Mouse (Mus musculus): ENCODE results near the gene Rassf8. TPM values are rescaled to one million over a fixed set of nuclear protein-coding genes. Genes with fewer than 3 reads are reported as not detected.
A peak's percentile ranks its signal among the peaks of the same experiment; 100 is the strongest.

Gene Rassf8
- polyA plus RNA-seq, 1 experiment from 2014 or later, result 15.7 TPM

DNA sequence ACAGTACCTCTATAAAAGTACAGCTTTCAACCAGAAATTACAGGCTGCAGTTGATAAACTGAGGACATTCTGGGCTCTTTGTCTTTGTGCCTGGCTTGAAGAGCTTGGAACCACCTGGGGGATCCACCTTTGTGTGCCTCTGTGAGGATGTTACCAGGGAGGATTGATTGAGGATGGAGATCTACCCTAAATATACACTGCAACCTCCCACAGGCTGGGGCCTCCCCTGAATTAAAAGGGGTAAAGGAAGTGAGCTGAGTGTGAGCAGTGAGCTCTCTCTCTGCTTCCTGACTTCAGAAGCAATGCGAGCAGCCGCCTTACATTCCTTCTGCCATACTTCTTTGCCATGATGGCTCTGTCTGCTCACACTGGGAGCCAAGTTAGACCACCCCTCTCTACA is 10.4 kb upstream of the Rassf8 start:
- Histone ChIP-seq H3K4me2 (ENCODE audit: low read length) (no peak overlapping the region), H3K4me3 (ENCODE audit: control insufficient read depth in 1 of 2, insufficient read depth in 1 of 2, low read depth in 1 of 2, low read length in 2 of 2) (no peak overlapping the region), H3K27me3 (ENCODE audit: control insufficient read depth, insufficient read depth, low read length) (no peaks in the 10 kb centered on the region), H3K9me3 (ENCODE audit: control insufficient read depth, low read length) (no peaks in the 10 kb centered on the region), H3K27ac (replicated peaks in 1 of 2; ENCODE audit: control insufficient read depth in 1 of 2, insufficient read depth in 1 of 2, low read depth in 2 of 2, low read length in 2 of 2) (no peak overlapping the region), H3K36me3 (ENCODE audit: control insufficient read depth, insufficient read depth, low read length) (no peaks in the 10 kb centered on the region), H3K4me1 (ENCODE audit: control insufficient read depth in 2 of 2, insufficient read depth in 2 of 2, low read length in 2 of 2) (no peaks in the 10 kb centered on the region), H3K9ac (ENCODE audit: low read length) (no peak overlapping the region)
- ATAC-seq (ENCODE audit: insufficient number of reproducible peaks, insufficient read depth, low FRiP score, low read depth), result no peak
- 56% methylated on average over 2 of the region's 2 CpGs for WGBS

DNA sequence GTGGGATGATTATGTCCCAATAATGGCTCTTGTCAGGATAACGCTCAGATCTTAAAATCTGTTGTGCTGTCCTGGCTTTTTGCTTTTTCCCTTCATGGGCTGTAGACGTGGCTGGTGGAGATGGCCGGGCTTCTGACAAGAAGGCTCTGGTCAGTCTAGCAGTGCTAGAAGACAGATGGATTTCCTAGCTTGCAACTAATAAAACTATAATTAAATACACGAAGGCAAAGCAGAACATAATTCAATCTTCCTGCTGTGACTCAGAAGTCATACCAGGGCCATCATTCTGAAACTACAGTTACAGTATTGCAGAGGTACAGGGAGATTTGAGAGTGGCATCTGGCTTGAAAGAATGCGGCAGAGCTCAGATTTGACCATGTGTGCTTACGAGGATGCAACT is 7.3 kb upstream of the Rassf8 start:
- no peak overlapping the region for H3K9ac ChIP-seq (ENCODE audit: low read length)
- H3K27me3 ChIP-seq (ENCODE audit: control insufficient read depth, insufficient read depth, low read length), result no peaks in the 10 kb centered on the region
- WGBS, result 84% methylated on average over 6 of the region's 6 CpGs
- H3K4me2 ChIP-seq (ENCODE audit: low read length), result no peak overlapping the region
- peaks cover 5% of the 10 kb centered on the region for H3K9me3 ChIP-seq (ENCODE audit: control insufficient read depth, low read length)
- no peak overlapping the region for H3K4me3 ChIP-seq (ENCODE audit: control insufficient read depth in 1 of 2, insufficient read depth in 1 of 2, low read depth in 1 of 2, low read length in 2 of 2)
- no peak for ATAC-seq (ENCODE audit: insufficient number of reproducible peaks, insufficient read depth, low FRiP score, low read depth)
- H3K4me1 ChIP-seq (ENCODE audit: control insufficient read depth in 2 of 2, insufficient read depth in 2 of 2, low read length in 2 of 2), result peaks cover 2 to 10% of the 10 kb centered on the region in 2 experiments; a peak in 3 of 4 replicates
- no peaks in the 10 kb centered on the region for H3K36me3 ChIP-seq (ENCODE audit: control insufficient read depth, insufficient read depth, low read length)
- no peak overlapping the region for H3K27ac ChIP-seq (replicated peaks in 1 of 2; ENCODE audit: control insufficient read depth in 1 of 2, insufficient read depth in 1 of 2, low read depth in 2 of 2, low read length in 2 of 2)

DNA sequence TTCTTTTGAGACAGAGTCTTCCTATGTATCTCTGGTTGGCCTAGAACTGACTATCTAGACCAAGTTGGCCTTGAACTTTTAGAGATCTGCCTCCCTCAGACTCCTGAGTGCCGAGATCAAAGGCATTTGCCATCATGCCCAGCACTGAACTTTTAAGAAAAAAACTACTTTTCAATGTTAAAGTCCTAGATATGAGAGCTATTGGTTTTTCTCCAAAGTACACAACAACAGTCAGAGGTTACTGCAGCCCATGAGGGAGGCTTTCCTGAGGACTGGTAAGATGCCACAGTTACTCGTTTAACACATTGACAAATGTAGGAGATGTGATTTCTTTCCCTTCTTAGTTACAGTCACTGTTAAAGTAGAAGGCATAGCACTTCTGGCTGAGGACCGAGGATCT is 6.5 kb upstream of the Rassf8 start:
- Histone ChIP-seq H3K4me3 (ENCODE audit: control insufficient read depth in 1 of 2, insufficient read depth in 1 of 2, low read depth in 1 of 2, low read length in 2 of 2) (no peak overlapping the region), H3K4me1 (ENCODE audit: control insufficient read depth in 2 of 2, insufficient read depth in 2 of 2, low read length in 2 of 2) (peaks cover 2 to 18% of the 10 kb centered on the region in 2 experiments; a peak in 3 of 4 replicates), H3K9me3 (ENCODE audit: control insufficient read depth, low read length) (peaks cover 5% of the 10 kb centered on the region), H3K9ac (ENCODE audit: low read length) (no peak overlapping the region), H3K27ac (replicated peaks in 1 of 2; ENCODE audit: control insufficient read depth in 1 of 2, insufficient read depth in 1 of 2, low read depth in 2 of 2, low read length in 2 of 2) (no peak overlapping the region), H3K27me3 (ENCODE audit: control insufficient read depth, insufficient read depth, low read length) (no peaks in the 10 kb centered on the region), H3K36me3 (ENCODE audit: control insufficient read depth, insufficient read depth, low read length) (no peaks in the 10 kb centered on the region), H3K4me2 (ENCODE audit: low read length) (no peak overlapping the region)
- 77% methylated on average over 3 of the region's 3 CpGs for WGBS
- ATAC-seq (ENCODE audit: insufficient number of reproducible peaks, insufficient read depth, low FRiP score, low read depth), result no peak

DNA sequence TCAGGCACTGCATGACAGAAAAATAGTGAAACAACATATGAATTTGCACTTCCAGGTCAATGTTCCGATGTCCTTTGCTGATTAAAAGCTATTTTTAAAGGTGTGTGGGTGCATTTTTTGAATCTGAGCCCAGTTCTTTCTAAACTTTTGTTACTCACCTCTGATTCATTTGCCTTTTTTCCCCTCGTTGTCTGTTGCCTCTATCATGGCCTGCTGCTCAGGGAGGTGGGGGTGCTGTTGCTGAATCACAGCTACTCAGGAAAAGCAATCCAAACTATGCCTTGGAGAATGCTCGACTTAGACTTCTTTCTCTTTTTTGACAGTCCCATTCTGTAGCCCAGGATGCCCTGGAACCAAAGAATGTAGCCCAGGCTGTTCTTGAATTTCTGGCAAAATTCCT is 1.3 kb upstream of the Rassf8 start:
- Histone ChIP-seq H3K9ac (ENCODE audit: low read length) (no peak overlapping the region), H3K4me1 (ENCODE audit: control insufficient read depth in 2 of 2, insufficient read depth in 2 of 2, low read length in 2 of 2) (peaks cover 3 to 34% of the 10 kb centered on the region in 2 experiments; a peak in 3 of 4 replicates), H3K4me2 (ENCODE audit: low read length) (no peak overlapping the region), H3K4me3 (ENCODE audit: control insufficient read depth in 1 of 2, insufficient read depth in 1 of 2, low read depth in 1 of 2, low read length in 2 of 2) (no peak overlapping the region), H3K36me3 (ENCODE audit: control insufficient read depth, insufficient read depth, low read length) (0 out of 2 replicates have a peak, but pooled peaks cover 2% of the 10 kb centered on the region), H3K9me3 (ENCODE audit: control insufficient read depth, low read length) (peaks cover 5% of the 10 kb centered on the region), H3K27me3 (ENCODE audit: control insufficient read depth, insufficient read depth, low read length) (no peaks in the 10 kb centered on the region), H3K27ac (replicated peaks in 1 of 2; ENCODE audit: control insufficient read depth in 1 of 2, insufficient read depth in 1 of 2, low read depth in 2 of 2, low read length in 2 of 2) (peak overlapping the region; percentile 21 to 98; a peak in 3 of 4 replicates)
- WGBS, result 20% methylated on average over 3 of the region's 3 CpGs
- no peak for ATAC-seq (ENCODE audit: insufficient number of reproducible peaks, insufficient read depth, low FRiP score, low read depth)

DNA sequence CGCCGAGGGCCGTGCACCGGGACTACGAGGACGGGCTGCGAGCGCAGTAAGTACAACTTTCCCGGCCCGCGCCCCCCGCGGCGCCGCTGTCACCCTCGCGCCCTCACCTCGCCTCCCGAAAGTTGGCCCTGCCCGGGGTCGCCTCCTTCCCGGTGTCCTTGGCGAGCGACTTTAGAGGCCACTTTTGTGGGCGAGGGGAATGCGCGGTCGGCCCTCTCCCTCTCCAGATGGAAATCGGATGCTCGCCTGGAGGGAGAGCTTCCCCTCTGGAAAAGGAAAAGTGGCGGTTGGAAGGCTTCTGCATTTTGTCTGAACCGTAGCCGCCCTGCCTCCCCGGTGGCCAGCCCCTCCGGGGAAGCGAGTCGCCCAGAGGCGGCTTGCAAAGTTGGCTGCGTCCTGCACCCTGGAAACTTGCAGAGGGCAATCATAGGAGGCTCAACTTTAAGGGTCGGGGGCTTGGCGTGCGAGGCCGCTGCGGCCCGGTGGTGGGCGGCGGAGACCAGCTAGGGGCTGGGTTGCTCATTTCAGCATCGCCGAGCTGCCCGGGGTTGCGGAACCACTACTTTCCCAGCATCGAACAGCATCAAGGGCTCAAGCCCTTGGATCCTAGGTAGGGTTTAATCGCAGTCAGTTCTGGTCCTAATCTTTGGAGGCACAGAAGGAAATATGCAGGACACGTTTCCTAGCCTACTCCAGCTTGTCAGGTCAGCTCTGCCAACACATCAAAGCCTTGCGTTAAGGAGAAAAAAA is 548 bp downstream of the Rassf8 start:
- Histone ChIP-seq H3K9me3 (ENCODE audit: control insufficient read depth, low read length) (no peaks in the 10 kb centered on the region), H3K9ac (ENCODE audit: low read length) (peak overlapping the region; percentile 94), H3K4me1 (ENCODE audit: control insufficient read depth in 2 of 2, insufficient read depth in 2 of 2, low read length in 2 of 2) (peaks cover 3 to 37% of the 10 kb centered on the region in 2 experiments; a peak in 3 of 4 replicates), H3K27me3 (ENCODE audit: control insufficient read depth, insufficient read depth, low read length) (no peaks in the 10 kb centered on the region), H3K27ac (replicated peaks in 1 of 2; ENCODE audit: control insufficient read depth in 1 of 2, insufficient read depth in 1 of 2, low read depth in 2 of 2, low read length in 2 of 2) (peak overlapping the region; percentile 93 to 98), H3K36me3 (ENCODE audit: control insufficient read depth, insufficient read depth, low read length) (peaks cover 13% of the 10 kb centered on the region), H3K4me3 (ENCODE audit: control insufficient read depth in 1 of 2, insufficient read depth in 1 of 2, low read depth in 1 of 2, low read length in 2 of 2) (peak overlapping the region; percentile 85 to 91), H3K4me2 (ENCODE audit: low read length) (peak overlapping the region; percentile 78)
- no peak for ATAC-seq (ENCODE audit: insufficient number of reproducible peaks, insufficient read depth, low FRiP score, low read depth)
- WGBS, result under 1% methylated on average over 50 of the region's 55 CpGs

DNA sequence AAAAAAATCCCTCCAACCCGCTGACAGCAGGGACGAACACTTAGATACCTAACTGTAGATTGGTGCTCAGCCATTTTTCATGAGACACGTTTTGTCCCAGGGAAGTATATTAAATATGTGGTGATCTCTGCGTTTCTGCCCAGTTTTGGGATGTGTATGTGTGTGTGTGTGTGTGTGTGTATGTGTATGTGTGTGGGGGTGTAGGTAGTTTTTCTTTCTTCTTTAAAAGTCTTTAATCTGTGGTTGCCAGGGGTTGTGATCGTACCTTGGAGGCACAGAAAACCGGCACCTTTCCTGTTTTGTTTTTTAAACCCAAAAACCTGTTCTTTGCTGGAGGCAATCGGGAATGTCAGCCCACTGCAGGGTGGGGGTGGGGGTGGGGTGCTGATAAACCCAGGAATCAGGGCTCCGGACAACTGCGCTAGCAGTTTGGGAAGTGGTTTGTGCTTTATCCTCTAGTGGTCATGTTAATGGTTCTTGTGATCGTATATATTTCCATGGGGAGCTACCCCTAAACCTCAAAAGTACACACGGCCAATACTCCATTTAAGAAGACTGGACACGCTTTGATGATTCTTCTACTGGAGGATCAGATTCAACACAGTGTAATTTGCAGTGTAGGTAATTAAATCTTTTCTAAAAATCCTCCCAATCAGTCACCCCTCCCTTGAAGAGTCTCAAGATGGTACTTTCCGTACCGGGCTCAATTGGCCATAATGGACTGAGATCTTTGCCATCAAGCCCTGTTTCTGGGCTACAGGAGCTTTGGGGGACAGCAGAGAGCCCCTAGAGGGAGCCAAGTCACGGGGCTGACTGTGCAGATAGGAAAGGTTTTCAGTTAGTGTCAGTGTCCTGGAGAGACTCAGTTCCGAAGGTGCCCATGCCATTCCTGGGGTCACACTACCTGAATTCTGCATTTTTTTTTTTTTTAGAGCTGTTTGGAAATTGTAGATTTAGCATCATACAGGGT is 1.4 kb downstream of the Rassf8 start:
- peaks cover 7 to 46% of the 10 kb centered on the region in 2 experiments for H3K4me1 ChIP-seq (ENCODE audit: control insufficient read depth in 2 of 2, insufficient read depth in 2 of 2, low read length in 2 of 2)
- 7% methylated on average over 16 of the region's 16 CpGs for WGBS

DNA sequence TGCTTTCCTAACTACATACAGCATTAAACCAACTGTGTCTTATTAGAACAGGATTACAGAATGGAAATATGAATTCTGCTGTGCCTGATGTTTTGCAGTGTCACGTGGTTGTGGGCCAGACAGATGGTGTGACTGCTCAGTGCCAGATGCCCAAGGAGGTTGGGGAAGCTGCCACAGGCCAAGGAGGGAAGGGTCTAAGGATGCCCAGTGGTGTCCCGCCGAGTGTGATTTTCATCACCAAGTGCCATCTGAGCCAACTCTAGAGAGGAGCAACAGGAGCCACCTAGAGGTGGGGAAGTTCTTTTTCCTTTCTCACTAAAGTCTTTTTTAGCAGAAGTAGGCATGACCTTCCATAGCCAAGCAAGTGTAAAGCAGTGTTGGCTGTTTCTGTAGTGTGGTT is 3.8 kb downstream of the Rassf8 start:
- ATAC-seq (ENCODE audit: insufficient number of reproducible peaks, insufficient read depth, low FRiP score, low read depth), result no peak
- Histone ChIP-seq H3K4me2 (ENCODE audit: low read length) (no peak overlapping the region), H3K4me1 (ENCODE audit: control insufficient read depth in 2 of 2, insufficient read depth in 2 of 2, low read length in 2 of 2) (peaks cover 18 to 47% of the 10 kb centered on the region in 2 experiments), H3K27me3 (ENCODE audit: control insufficient read depth, insufficient read depth, low read length) (no peaks in the 10 kb centered on the region), H3K4me3 (ENCODE audit: control insufficient read depth in 1 of 2, insufficient read depth in 1 of 2, low read depth in 1 of 2, low read length in 2 of 2) (no peak overlapping the region), H3K36me3 (ENCODE audit: control insufficient read depth, insufficient read depth, low read length) (peaks cover 19% of the 10 kb centered on the region), H3K9ac (ENCODE audit: low read length) (no peak overlapping the region), H3K27ac (replicated peaks in 1 of 2; ENCODE audit: control insufficient read depth in 1 of 2, insufficient read depth in 1 of 2, low read depth in 2 of 2, low read length in 2 of 2) (no peak overlapping the region), H3K9me3 (ENCODE audit: control insufficient read depth, low read length) (no peaks in the 10 kb centered on the region)
- WGBS, result 89% methylated on average over 3 of the region's 3 CpGs

More for the DNA sequence above, 1.4 kb downstream of the Rassf8 start:
- peak overlapping the region; percentile 78 for H3K4me2 ChIP-seq (ENCODE audit: low read length)
- peak overlapping the region; percentile 85 to 91 for H3K4me3 ChIP-seq (ENCODE audit: control insufficient read depth in 1 of 2, insufficient read depth in 1 of 2, low read depth in 1 of 2, low read length in 2 of 2)
- H3K27me3 ChIP-seq (ENCODE audit: control insufficient read depth, insufficient read depth, low read length), result no peaks in the 10 kb centered on the region
- H3K27ac ChIP-seq (replicated peaks in 1 of 2; ENCODE audit: control insufficient read depth in 1 of 2, insufficient read depth in 1 of 2, low read depth in 2 of 2, low read length in 2 of 2), result peak overlapping the region; percentile 93 to 98
- H3K9me3 ChIP-seq (ENCODE audit: control insufficient read depth, low read length), result no peaks in the 10 kb centered on the region
- no peak for ATAC-seq (ENCODE audit: insufficient number of reproducible peaks, insufficient read depth, low FRiP score, low read depth)
- H3K36me3 ChIP-seq (ENCODE audit: control insufficient read depth, insufficient read depth, low read length), result peaks cover 13% of the 10 kb centered on the region
- peak overlapping the region; percentile 94 for H3K9ac ChIP-seq (ENCODE audit: low read length)

Data from heart, embryonic 14.5 days (tissue).